Mouse (Mus musculus): ENCODE measurements around the gene Cox16. TPM values are rescaled to one million over a fixed set of nuclear protein-coding genes. Genes with fewer than 3 reads are reported as not detected.
"Not testable (repeated sequence)": the region's sequence is repeated elsewhere in the genome, so short reads cannot be mapped to it uniquely, and the experiment has no call there.

Cox16 gene
- total and polyA plus RNA-seq, 2 experiments from 2014 or later: 55.1 to 139 TPM

GRCm38 (mm10) chr12:81485311-81485710 is 384 bp upstream of the Cox16 start:
- Histone ChIP-seq H3K9ac (replicated peaks; ENCODE audit: low read length, poor library complexity, severe bottlenecking) (peak overlapping the region; percentile 83), H3K27me3 (ENCODE audit: insufficient read depth, low read length) (no peaks in the 10 kb centered on the region), H3K27ac (ENCODE audit: low read depth, low read length) (peak overlapping the region; percentile 92), H3K4me2 (ENCODE audit: low read depth, low read length, poor library complexity, severe bottlenecking) (peak overlapping the region; percentile 59), H3K4me1 (ENCODE audit: insufficient read depth, low read length) (no peaks in the 10 kb centered on the region), H3K36me3 (ENCODE audit: insufficient read depth, low read length) (no peaks in the 10 kb centered on the region), H3K4me3 (ENCODE audit: low read depth, low read length) (peak overlapping the region; percentile 68), H3K9me3 (ENCODE audit: low read length) (no peaks in the 10 kb centered on the region)
- no peak for TF ChIP-seq CTCF (IDR thresholded peaks at IDR 0.05)
- no peak for ATAC-seq (ENCODE audit: low FRiP score)
- no peak for DNase-seq (ENCODE audit: low spot score)
- 50% methylated on average over 6 of the region's 6 CpGs for WGBS

DNA sequence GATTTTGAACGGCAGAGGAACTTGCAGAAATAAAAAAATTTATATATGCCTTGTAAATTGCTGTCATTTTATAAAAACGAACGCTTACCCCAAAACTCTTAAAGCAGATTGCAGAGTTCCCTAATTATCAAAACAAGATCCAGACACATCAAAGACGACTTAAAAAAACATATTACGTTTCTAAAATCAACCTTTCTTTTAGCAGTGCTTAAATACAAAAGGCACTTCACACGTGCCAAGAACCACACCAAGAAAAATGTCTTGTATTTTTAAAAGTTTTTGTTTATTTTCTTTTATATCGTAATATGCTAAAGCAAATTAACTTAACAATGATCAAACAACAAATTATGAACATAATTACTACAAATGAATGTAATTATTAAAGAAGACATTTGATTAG is 715 bp downstream of the Cox16 start:
- 0 out of 2 replicates have a peak overlapping the region, but pooled peaks have one; percentile 92 for H3K27ac ChIP-seq (ENCODE audit: low read depth, low read length)
- H3K9me3 ChIP-seq (ENCODE audit: low read length): no peaks in the 10 kb centered on the region
- H3K4me1 ChIP-seq (ENCODE audit: insufficient read depth, low read length): no peaks in the 10 kb centered on the region
- peak overlapping the region; percentile 68 for H3K4me3 ChIP-seq (ENCODE audit: low read depth, low read length)
- no peak for DNase-seq (ENCODE audit: low spot score)
- H3K4me2 ChIP-seq (ENCODE audit: low read depth, low read length, poor library complexity, severe bottlenecking): peak overlapping the region; percentile 59
- H3K9ac ChIP-seq (replicated peaks; ENCODE audit: low read length, poor library complexity, severe bottlenecking): peak overlapping the region; percentile 83
- 3% methylated on average over 7 of the region's 7 CpGs for WGBS
- H3K27me3 ChIP-seq (ENCODE audit: insufficient read depth, low read length): no peaks in the 10 kb centered on the region
- ATAC-seq (ENCODE audit: low FRiP score): no peak
- no peaks in the 10 kb centered on the region for H3K36me3 ChIP-seq (ENCODE audit: insufficient read depth, low read length)
- TF ChIP-seq CTCF (IDR thresholded peaks at IDR 0.05): no peak

GRCm38 (mm10) chr12:81483656-81484055 is 1.3 kb downstream of the Cox16 start:
- WGBS: 41% methylated on average over 17 of the region's 17 CpGs
- TF ChIP-seq CTCF (IDR thresholded peaks at IDR 0.05): no peak
- peak; percentile 72 for DNase-seq (ENCODE audit: low spot score)
- ATAC-seq (ENCODE audit: low FRiP score): no peak
- H3K36me3 ChIP-seq (ENCODE audit: insufficient read depth, low read length): no peaks in the 10 kb centered on the region
- no peaks in the 10 kb centered on the region for H3K4me1 ChIP-seq (ENCODE audit: insufficient read depth, low read length)
- H3K27me3 ChIP-seq (ENCODE audit: insufficient read depth, low read length): no peaks in the 10 kb centered on the region
- H3K9ac ChIP-seq (replicated peaks; ENCODE audit: low read length, poor library complexity, severe bottlenecking): peak overlapping the region; percentile 39; the same call in 1 of the 2 replicates
- no peak overlapping the region for H3K27ac ChIP-seq (ENCODE audit: low read depth, low read length)
- peak overlapping the region; percentile 68 for H3K4me3 ChIP-seq (ENCODE audit: low read depth, low read length)
- peak overlapping the region; percentile 59 for H3K4me2 ChIP-seq (ENCODE audit: low read depth, low read length, poor library complexity, severe bottlenecking)
- no peaks in the 10 kb centered on the region for H3K9me3 ChIP-seq (ENCODE audit: low read length)

- H3K4me2 ChIP-seq (ENCODE audit: low read depth, low read length, poor library complexity, severe bottlenecking); H3K27ac ChIP-seq (ENCODE audit: low read depth, low read length); H3K9me3 ChIP-seq (ENCODE audit: low read length); ATAC-seq (ENCODE audit: low FRiP score); H3K36me3 ChIP-seq (ENCODE audit: insufficient read depth, low read length); H3K4me1 ChIP-seq (ENCODE audit: insufficient read depth, low read length); H3K9ac ChIP-seq (replicated peaks; ENCODE audit: low read length, poor library complexity, severe bottlenecking); H3K4me3 ChIP-seq (ENCODE audit: low read depth, low read length); DNase-seq (ENCODE audit: low spot score); H3K27me3 ChIP-seq (ENCODE audit: insufficient read depth, low read length): not testable (repeated sequence)
- 97% methylated on average over 7 of the region's 7 CpGs for WGBS
Observed at GRCm38 (mm10) chr12:81459051-81459450, 25.9 kb downstream of the Cox16 start.

DNA sequence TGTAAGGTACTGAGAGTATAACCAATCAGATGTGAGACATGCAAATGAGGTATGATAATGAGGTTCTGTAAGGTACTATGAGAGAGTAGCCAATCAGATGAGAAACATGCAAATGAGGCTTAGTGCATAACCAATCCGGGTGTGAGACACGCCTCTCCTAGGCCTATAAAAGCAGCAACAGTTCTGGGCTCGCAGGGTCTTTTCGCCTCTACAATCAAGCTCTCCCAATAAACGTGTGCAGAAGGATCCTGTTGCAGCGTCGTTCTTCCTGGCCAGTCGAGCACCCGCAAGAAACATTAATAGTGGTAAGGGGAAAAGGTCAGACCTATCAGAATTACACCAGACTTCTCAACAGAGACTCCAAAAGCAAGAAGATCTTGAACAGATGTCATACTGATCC is 45.9 kb downstream of the Cox16 start:
- not testable (repeated sequence) for H3K4me3 ChIP-seq (ENCODE audit: low read depth, low read length); DNase-seq (ENCODE audit: low spot score); H3K27ac ChIP-seq (ENCODE audit: low read depth, low read length); H3K36me3 ChIP-seq (ENCODE audit: insufficient read depth, low read length); H3K4me1 ChIP-seq (ENCODE audit: insufficient read depth, low read length); H3K27me3 ChIP-seq (ENCODE audit: insufficient read depth, low read length); H3K9ac ChIP-seq (replicated peaks; ENCODE audit: low read length, poor library complexity, severe bottlenecking); H3K4me2 ChIP-seq (ENCODE audit: low read depth, low read length, poor library complexity, severe bottlenecking); ATAC-seq (ENCODE audit: low FRiP score); H3K9me3 ChIP-seq (ENCODE audit: low read length)
- WGBS: 94% methylated on average over 9 of the region's 9 CpGs

DNA sequence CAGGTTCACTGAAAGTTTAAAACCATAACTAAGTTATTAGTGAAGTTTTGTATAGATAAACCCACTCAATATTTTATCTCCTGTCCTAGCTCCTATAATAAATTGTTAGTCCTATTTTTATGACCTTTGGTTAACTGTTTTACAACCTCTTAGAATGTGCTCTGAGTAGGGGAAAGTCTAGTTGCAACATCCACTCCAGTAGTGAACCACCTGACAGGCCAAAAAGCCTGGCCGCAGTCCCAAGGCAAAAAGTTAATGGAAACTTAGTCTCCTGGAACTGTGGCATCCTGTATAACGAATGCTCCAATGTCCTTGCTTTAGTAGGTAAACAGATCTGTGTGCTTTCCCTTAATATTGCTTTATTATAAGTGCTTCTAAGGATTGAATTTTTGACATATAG is 50.1 kb downstream of the Cox16 start:
- not testable (repeated sequence) for DNase-seq (ENCODE audit: low spot score); H3K4me1 ChIP-seq (ENCODE audit: insufficient read depth, low read length); H3K36me3 ChIP-seq (ENCODE audit: insufficient read depth, low read length); H3K27ac ChIP-seq (ENCODE audit: low read depth, low read length); H3K9me3 ChIP-seq (ENCODE audit: low read length); H3K4me2 ChIP-seq (ENCODE audit: low read depth, low read length, poor library complexity, severe bottlenecking); H3K4me3 ChIP-seq (ENCODE audit: low read depth, low read length); ATAC-seq (ENCODE audit: low FRiP score); H3K27me3 ChIP-seq (ENCODE audit: insufficient read depth, low read length); H3K9ac ChIP-seq (replicated peaks; ENCODE audit: low read length, poor library complexity, severe bottlenecking)
- 99% methylated on average over 2 of the region's 2 CpGs for WGBS
